Mouse (Mus musculus) erythroid progenitor cell, adult 5-6 weeks (primary cell): ENCODE data around the gene Glb1. TPM values are rescaled to one million over a fixed set of nuclear protein-coding genes. Genes with fewer than 3 reads are reported as not detected.

ENCODE experiments used
- ATAC-seq: replicated peaks from 2 replicates; pipeline ENCODE4 v1.8.0; 2016; ENCODE audit warnings: moderate number of reproducible peaks, mild to moderate bottlenecking, moderate TSS enrichment, inconsistent platforms; ENCODE audit not compliant: poor library complexity, low FRiP score, severe bottlenecking
- total RNA-seq, 2 experiments: library from RNA; stranded (forward) in 1 of 2; stranded (reverse) in 1 of 2; fragments of 150-400 nt in 1 of 2; fragments of 186-747, 209-891 nt in 1 of 2; gene quantifications; 2 replicates each; pipeline versions ENCODE4 v1.2.3 to v1.2.4; 2015 to 2017; ENCODE audit warnings: low replicate concordance in 2 of 2

Glb1 gene
- total RNA-seq, 2 experiments from 2014 or later = 2.3 to 8.8 TPM

GRCm38 (mm10) chr9:114428103-114428834, 27.4 kb downstream of the Glb1 start:
- no peak for ATAC-seq

GRCm38 (mm10) chr9:114435668-114436067, 34.8 kb downstream of the Glb1 start:
- ATAC-seq = no peak

- no peak for ATAC-seq
These were observed 39.7 kb downstream of the Glb1 start for GRCm38 (mm10) chr9:114440548-114440947.

- no peak for ATAC-seq
These were observed 41.3 kb downstream of the Glb1 start for GRCm38 (mm10) chr9:114442225-114442624.

GRCm38 (mm10) chr9:114442893-114443292, 42.0 kb downstream of the Glb1 start:
- no peak for ATAC-seq

- no peak for ATAC-seq
These were observed 42.5 kb downstream of the Glb1 start for GRCm38 (mm10) chr9:114443351-114443750.

GRCm38 (mm10) chr9:114446887-114447286, 46.0 kb downstream of the Glb1 start:
- no peak for ATAC-seq

- ATAC-seq = no peak
These were observed 47.8 kb downstream of the Glb1 start for GRCm38 (mm10) chr9:114448700-114449099.

GRCm38 (mm10) chr9:114449120-114449754, 48.4 kb downstream of the Glb1 start:
- ATAC-seq = no peak

GRCm38 (mm10) chr9:114451615-114452014, 50.7 kb downstream of the Glb1 start:
- no peak for ATAC-seq

GRCm38 (mm10) chr9:114452418-114452817, 51.5 kb downstream of the Glb1 start:
- no peak for ATAC-seq

GRCm38 (mm10) chr9:114455420-114455819, 54.5 kb downstream of the Glb1 start:
- no peak for ATAC-seq

GRCm38 (mm10) chr9:114458436-114458835, 57.6 kb downstream of the Glb1 start:
- ATAC-seq = no peak

- no peak for ATAC-seq
These were observed 61.7 kb downstream of the Glb1 start for GRCm38 (mm10) chr9:114462569-114462968.

GRCm38 (mm10) chr9:114465442-114465841, 64.6 kb downstream of the Glb1 start:
- no peak for ATAC-seq

GRCm38 (mm10) chr9:114466871-114467270, 66.0 kb downstream of the Glb1 start:
- ATAC-seq = no peak

GRCm38 (mm10) chr9:114468217-114468616, 67.3 kb downstream of the Glb1 start:
- no peak for ATAC-seq

- no peak for ATAC-seq
These were observed 67.8 kb downstream of the Glb1 start for GRCm38 (mm10) chr9:114468701-114469100.

GRCm38 (mm10) chr9:114471892-114472291, 71.0 kb downstream of the Glb1 start:
- ATAC-seq = no peak

GRCm38 (mm10) chr9:114477019-114477418, 76.1 kb downstream of the Glb1 start:
- no peak for ATAC-seq

- no peak for ATAC-seq
These were observed 80.1 kb downstream of the Glb1 start for GRCm38 (mm10) chr9:114480940-114481339.
